Mouse (Mus musculus): Measurements from ENCODE around the gene Ugt1a6a.

Gene Ugt1a6a

GRCm38 (mm10) chr1:88227482-88227881 lies 92.9 kb downstream of the Ugt1a6a start:
- no peak for DNase-seq (ENCODE audit: extremely low spot score, low spot score)

- DNase-seq (ENCODE audit: extremely low spot score, low spot score) = no peak
Measured at GRCm38 (mm10) chr1:88228121-88228520, 93.5 kb downstream of the Ugt1a6a start.

GRCm38 (mm10) chr1:88229566-88229965 lies 95.0 kb downstream of the Ugt1a6a start:
- no peak for DNase-seq (ENCODE audit: extremely low spot score, low spot score)

- DNase-seq (ENCODE audit: extremely low spot score, low spot score) = no peak
Measured at GRCm38 (mm10) chr1:88229986-88230385, 95.4 kb downstream of the Ugt1a6a start.

DNA sequence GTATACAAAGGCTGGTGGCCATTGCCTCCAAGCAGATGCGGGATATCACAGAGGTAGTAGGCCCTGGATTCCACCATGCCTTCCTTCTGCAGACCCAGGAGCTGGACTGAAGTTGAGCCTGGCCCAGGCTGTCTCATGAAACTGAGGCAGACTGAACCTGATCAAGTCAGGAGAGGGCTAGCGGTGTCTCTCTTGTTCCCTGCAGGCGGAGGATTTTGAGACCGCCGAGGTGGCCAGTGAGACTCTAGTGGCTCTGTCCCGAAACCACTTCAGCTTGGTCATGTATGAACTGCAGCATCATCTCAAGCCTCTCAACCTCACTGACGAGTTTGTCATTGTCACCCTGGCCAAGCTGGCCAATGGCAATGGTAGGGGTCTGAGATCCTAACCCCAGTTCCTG lies 95.8 kb downstream of the Ugt1a6a start:
- no peak for DNase-seq (ENCODE audit: extremely low spot score, low spot score)

DNA sequence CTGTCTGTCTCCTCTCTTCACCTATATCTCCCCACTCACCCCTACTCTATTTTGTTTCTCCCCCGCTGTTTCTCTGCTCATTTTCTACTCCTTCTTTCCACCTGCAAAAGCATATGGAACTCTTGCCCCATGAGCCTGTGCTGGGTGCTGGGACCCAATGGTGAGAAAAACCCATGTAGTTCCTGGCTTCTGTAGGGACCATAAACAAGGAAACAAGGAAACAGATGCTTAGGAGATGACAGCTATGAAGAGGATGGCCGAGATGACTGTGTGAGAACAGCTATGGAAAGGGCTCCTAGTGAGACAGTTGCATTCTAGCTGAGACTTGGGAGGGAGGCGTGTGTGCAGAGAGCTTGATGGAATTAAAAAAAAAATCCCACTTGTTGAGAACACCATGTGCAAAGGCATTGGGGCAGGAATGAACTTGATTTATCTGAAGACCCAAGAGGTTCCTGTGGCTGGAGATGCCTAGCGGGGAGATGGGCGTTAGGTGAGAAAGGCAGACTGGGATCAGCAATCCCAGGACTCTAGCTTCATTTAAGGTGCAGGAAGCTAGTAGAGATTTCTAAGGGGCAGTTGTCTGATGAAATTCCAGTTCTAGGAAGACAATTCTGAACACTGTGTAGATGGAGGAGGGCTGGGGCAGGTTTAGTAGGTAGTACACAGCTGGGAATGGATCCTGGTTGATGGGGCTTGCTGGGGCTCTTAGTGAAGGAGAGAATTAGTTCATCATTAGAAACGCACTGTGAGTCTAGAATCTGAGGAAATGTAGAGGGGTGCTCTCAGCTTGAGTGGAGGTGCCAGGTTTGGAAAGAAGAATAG lies 96.6 kb downstream of the Ugt1a6a start:
- DNase-seq (ENCODE audit: extremely low spot score, low spot score) = no peak

DNA sequence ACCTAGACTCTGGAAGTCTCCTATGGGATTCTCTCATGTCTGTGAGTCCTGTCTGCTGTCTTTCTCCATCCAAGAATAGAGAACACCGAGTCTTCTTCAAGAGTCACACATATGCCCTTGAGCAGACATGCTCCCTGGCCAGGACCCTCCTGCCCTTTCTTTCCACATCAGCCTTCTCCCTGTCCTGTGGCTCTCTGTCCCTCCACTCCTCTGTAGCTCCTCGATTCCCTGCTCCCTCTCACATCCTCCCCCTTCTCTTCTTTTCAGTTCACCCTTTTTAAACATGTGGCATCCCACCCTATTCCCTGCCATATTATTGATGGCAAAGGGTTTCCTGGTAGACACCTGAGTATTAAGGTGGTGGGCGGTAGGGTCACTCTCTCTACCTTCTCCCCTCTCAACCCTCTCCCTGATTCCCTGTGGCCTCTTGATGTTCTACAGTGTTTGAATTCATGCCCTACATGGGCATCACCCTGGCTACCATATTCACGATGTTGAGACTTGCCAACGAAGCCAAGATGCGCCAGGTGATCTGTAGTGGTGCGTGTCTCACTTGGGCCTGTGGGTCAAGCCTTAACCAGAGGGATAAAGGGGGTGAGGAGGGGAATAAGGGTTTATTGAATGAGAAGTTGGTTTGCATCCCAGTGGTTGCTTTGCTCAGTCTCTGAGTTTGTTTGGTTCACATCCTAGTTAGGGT lies 97.3 kb downstream of the Ugt1a6a start:
- DNase-seq (ENCODE audit: extremely low spot score, low spot score) = no peak

DNA sequence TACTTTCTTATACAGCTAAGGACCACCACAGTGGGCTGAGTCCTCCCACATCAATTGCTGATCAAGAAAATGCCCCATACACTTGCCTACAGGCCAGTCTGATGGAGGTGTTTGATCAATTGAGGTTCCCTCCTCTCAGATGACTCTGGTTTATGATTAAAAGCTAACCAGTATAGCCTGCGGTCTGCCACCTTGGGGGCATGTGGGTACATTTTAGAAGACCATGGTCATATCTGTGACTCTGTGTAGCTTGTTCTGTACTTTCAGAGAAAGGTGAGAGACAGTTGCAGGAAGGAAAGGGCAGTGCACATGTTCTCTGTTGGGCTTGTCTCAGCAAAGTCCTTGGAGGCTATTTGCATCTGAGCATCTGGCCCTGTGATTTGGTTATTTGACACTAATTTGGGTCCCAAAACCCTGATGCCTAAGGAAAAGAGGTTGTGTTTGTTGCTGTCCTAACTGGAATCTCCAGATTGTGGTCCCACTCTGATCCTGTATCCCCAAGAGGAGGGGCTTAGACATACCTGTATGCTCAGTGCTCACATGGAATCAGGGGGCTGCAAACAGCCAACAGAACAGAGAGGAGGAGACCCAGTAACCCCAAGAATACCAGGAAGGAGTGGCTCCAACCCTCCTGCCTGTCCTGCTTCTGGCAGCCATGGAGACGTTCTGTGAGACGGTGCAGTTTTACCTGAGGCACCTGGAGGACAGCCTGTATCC lies 98.2 kb downstream of the Ugt1a6a start:
- no peak for DNase-seq (ENCODE audit: extremely low spot score, low spot score)

- DNase-seq (ENCODE audit: extremely low spot score, low spot score) = no peak
Measured at GRCm38 (mm10) chr1:88233421-88234247, 99.0 kb downstream of the Ugt1a6a start.

- no peak for DNase-seq (ENCODE audit: extremely low spot score, low spot score)
Measured at GRCm38 (mm10) chr1:88234248-88234610, 99.6 kb downstream of the Ugt1a6a start.

GRCm38 (mm10) chr1:88234646-88235045 lies 100.0 kb downstream of the Ugt1a6a start:
- DNase-seq (ENCODE audit: extremely low spot score, low spot score) = no peak

- no peak for DNase-seq (ENCODE audit: extremely low spot score, low spot score)
Measured at GRCm38 (mm10) chr1:88235046-88235893, 100.7 kb downstream of the Ugt1a6a start.

DNA sequence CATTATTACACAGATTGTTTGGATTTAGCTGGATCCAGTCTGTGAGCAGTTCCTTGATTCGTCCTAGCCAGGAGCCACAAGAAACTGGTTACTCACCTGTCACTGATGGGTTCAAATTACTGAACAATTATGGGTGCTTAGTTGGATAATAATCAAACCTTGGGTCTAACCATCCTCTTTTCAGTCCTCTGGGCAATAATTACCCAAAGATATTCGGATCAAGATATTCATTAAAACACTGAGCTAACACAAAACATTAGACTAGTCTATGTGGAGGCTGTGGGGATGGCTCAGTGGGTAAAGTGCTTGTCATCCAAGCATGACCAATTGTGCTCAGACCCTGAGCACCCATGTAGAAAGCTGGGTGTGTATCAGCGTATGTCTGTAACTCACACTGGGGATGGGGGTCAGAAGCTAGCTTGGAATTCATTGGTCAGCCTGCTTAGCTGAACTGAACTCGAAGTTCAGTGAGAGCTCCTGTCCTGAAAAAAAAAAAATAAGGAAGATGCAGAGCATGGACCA lies 101.3 kb downstream of the Ugt1a6a start:
- DNase-seq (ENCODE audit: extremely low spot score, low spot score) = no peak

DNA sequence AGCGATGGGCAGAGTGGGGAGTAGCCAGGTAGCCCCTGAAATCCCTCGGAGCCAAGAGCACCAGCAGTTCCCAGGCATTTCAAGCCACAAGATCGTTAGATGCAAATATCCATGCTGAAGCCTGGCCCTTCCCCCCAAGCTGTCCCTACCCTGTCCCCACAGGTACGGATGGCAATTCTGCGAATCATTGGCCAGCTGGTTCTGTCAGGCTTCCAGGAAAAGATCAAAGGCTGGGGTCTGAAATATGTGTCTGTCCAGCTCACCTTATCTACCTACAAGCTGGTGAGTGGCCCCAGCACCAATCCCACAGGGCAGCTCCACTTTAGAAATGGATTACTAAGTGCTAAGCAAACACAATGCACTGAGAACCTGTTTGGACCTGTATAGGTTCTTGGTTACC lies 102.7 kb downstream of the Ugt1a6a start:
- no peak for DNase-seq (ENCODE audit: extremely low spot score, low spot score)

- DNase-seq (ENCODE audit: extremely low spot score, low spot score) = no peak
Measured at GRCm38 (mm10) chr1:88238771-88239170, 104.2 kb downstream of the Ugt1a6a start.

GRCm38 (mm10) chr1:88240072-88240471 lies 105.5 kb downstream of the Ugt1a6a start:
- DNase-seq (ENCODE audit: extremely low spot score, low spot score) = no peak

DNA sequence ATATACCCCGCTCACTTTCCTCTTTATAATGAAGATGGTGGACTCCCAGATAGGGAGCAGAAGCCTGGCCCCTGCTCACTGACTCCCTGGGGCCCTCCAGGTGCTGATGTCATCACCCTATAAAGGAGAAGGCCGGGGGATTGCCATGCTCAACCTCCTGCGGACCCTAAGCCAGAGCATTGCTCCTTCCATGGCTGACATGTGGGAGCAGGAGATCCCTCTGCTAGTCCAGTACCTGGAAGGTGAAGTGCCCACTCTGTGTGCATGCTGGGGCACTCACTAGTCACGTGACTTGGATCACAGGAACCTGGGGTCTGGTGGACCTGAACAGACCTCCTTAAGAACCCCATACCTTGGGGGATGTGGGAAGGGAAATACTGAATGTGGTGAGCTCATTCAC lies 106.0 kb downstream of the Ugt1a6a start:
- DNase-seq (ENCODE audit: extremely low spot score, low spot score) = no peak

- DNase-seq (ENCODE audit: extremely low spot score, low spot score) = no peak
Measured at GRCm38 (mm10) chr1:88243861-88244260, 109.3 kb downstream of the Ugt1a6a start.

DNA sequence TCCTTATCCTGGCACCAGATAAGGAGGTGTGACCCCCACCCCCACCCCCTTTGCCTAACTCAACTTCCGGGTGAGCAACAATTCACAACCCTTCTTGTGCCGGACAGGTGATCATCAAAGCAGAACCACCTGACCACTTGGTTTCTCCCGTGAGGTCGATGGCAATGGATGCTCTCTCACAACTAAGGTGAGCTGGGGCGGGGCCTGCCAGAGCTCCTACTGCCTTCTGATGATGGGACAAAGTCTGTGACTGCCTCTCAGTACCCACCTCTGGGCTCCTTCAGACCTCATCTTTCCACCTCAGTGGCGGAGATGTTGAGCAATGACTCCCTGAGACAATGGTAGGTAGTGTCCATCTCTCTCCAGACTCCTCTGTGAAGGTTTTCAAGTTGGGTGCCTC lies 111.3 kb downstream of the Ugt1a6a start:
- DNase-seq (ENCODE audit: extremely low spot score, low spot score) = no peak

- DNase-seq (ENCODE audit: extremely low spot score, low spot score) = no peak
Measured at GRCm38 (mm10) chr1:88246386-88246785, 111.8 kb downstream of the Ugt1a6a start.
